Mouse (Mus musculus): Measurements from ENCODE around the gene Fxyd3.

The Fxyd3 gene

DNA sequence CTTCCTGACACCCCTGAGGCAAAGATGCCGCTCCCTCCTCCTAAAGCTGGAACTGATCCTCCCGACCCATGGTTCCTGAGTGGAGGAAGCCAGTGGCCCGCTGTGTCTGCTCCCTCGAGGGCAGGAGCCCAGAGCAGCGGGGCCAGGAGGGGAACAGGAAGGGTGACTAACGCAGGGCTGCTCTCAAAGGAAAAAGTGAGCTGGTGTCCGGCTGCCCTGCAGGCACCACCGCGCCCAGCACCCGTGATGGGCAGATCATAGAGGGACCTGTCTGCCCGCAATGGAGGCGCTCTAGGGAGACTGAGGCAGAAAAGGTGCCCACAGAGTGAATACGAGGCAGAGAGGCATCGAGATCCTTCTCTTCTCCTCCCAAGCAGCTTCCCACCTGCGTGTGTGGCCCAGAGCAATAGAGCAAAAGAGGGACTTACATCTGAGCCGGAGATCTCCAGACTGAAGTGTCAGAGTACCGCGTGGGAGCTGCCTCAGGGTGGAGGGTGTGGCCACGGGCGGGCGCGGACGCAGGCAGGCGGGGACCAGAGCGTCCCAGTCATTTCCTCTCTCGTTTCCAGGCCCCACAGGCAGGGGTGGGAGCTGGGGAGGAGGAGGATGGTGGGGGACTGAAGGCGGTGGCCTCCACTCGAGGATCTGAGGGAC, 34.7 kb downstream of the Fxyd3 start:
- no peak for DNase-seq

DNA sequence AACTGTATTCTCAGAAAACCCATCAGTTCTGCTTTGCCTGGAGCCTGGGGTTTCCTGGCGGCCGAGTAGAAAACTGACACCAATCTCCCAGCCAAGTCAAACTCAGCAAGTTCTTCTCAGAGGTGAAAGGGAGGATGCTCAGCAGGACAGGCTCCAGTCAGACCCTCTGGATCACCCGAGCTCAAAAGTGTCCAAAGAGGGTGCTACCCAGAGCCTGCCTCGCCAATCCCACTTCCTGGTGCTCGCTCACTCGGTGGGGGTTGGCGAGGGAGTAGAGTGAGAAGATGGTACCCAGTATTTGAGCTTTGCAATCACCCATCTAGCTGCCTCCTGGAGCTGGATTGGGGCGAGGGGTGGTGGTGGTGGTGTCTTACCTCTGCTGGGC, 35.5 kb downstream of the Fxyd3 start:
- DNase-seq: no peak

DNA sequence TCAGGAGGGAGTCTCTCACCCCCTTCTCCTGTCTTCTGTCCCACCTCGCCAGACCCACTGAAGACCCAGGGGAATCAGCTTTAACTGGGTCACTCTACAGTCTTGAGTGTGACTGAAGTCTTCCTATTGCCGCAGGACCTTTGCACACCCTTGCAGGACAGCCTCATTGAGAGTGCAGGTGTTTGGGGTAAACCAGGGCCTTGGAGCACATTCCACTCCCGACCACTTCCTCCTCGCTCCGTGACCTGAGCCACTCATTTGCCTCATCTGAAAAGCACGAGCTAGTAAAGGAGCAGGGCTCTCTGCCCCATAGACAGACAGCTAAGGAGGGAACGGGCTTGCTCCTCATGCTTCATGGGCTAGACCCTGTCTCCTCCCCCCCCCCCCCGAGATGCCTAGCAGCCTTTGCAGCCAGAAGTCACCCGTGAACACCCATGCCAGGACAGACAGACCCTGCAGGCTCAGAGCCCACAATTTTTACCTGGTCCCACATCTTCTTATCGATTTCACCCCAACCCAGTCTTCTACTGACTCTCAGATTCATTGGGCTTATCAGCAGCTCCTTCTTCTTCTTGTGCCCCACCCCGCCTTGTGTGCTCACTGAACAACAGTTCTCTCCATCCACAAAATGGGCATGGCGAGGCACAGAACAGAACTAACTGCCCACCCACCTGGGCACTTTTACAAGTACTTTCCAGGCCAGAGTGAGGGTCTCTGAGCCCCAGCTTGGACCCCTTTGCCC, 36.1 kb downstream of the Fxyd3 start:
- DNase-seq: no peak

DNA sequence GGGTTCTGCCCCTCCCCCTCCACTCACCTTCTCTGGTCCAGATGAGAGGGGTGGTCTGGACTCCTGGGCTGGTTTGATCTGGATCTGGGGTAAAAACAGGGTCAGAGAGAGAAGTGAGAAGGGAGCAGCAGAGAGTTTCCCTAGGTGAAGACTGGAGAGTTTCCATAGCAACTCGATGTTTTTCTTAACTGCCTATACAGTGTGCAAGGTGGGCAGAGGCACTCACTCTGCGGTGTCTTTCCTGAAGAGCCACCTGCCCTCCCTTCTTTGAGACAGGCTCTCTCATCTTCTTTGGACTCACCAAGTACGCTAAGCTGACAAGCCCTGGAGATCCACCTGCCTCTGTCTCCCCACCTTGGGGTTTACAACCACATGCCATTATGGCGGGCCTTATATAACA, 37.5 kb downstream of the Fxyd3 start:
- no peak for DNase-seq

DNA sequence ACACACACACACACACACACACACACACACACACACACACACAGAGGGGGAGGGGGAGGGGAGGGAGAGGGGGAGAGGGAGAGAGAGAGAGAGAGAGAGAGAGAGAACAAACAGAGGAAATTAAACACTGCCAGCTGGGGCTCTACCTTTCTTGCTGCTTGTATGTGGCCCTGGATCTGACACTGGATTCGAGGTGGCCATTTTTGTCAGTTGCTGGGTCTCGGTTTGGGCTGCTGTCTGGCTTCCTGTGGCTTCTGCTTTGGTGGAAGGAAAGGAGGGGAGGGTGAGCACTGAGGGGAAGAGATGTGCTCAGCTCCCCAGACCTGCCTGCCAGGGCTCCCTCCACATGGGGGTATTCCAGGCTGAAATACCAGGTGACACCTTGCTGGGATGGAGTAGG, 38.8 kb downstream of the Fxyd3 start:
- no peak for DNase-seq

DNA sequence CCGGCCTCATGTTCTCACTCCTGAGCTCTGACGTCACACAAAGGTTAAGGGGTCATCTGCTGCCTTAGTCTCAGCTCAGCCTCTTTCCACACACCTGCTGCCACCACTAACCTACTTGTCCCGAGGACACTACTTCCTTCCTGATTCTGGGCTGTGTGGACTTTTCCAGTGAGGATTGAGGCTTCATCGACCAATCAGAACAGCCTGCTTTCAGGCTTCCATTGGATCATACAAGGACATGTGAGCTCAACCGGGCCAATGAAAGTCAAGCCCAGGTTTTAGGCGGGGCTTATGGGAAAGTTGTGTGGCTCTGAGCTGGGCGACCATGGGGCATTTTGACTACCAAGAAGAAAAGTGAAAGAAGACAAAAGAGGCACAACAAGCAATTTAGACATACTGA, 39.6 kb downstream of the Fxyd3 start:
- DNase-seq: no peak

DNA sequence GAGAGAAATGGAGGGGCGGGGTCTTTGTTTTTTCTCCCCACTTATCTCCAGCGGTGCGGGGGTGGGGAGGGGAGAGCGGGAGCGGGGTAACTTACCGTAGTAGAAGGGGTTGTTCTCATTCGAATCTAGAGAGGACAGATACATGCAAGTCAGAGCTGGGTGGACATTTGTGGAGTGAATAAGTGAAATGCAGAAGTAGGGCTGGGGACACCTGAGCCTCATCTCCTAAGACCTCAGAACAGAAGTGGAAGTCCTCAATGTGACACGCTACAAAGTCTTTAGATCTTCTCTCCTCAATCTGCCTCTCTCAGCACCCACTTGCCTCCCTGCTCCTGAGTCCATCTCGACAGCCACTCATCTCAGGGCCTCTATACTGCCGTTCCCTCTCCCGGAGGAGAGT, 41.2 kb downstream of the Fxyd3 start:
- no peak for DNase-seq

DNA sequence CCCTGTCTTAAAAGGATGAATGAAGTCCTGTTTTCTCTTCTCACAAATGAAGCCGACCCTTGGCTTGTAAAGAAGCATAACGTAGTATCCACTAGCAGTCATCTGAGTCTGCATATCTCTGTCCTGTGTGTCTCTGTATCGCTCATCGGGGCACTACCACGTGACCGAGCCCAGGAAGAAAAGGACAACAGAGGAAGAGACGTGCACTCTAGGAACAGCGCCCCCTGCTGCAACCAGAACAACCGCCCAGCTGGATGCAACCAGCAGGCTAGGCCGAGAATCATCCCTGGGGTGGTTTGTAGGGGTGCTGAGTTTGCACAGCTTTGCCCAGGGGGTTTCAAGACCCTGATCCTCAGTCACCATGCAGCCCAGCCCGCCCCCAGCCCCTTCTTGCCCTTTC, 41.7 kb downstream of the Fxyd3 start:
- DNase-seq: peak; percentile 44

DNA sequence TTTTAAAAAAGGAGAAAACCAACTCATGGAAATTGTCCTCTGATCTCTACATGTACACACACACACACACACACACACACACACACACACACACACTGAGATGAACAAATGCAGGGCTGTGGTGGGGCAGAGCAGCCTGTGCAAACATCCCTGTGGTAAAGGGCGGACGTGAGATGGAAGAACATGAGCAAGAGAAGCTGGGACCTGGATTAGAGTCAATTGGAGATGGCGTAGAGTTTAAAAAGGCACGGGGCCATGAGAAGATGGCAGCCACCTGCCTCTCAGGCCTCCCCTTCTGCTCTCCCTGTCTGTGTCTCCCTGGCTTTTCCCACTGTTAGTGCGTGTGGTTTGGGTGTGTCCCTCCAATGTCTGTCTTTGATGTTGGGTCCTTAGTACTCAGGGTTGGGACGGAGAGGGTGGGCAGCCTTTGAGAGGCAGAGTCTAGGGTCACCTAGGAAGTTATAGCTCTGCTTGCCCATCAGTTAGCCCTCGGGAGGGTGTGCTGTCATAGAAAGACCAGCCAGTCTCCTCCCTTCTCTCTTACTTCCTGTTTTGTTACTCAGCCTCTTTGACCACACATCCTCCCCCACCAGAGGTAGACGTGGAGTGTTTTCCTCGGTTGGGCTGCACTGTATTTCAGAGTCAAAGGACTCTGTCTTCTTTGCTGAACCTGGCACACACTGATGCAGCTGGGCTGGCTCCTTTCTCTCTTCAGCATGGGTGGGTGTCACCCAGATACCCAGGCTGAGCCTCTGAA, 42.9 kb downstream of the Fxyd3 start:
- DNase-seq: no peak

DNA sequence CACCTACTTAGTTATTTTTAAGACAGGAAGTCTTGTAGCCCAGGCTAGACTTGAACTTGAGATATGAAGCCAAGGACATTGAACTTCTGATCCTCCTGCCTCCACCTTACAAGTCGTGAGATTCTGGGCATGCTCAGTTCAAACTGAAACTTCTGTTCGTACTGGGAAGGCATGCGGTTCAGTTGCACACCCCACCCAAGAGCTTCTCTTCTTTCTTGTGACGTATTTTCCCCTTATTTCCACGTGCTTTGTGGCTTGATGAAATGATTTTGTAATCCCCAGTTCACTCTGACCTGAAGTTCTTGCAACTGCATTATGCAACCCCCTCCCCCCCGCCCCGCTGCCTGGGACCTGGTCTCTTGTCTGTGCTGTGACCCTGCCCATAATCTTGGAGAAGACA, 44.8 kb downstream of the Fxyd3 start:
- no peak for DNase-seq

DNA sequence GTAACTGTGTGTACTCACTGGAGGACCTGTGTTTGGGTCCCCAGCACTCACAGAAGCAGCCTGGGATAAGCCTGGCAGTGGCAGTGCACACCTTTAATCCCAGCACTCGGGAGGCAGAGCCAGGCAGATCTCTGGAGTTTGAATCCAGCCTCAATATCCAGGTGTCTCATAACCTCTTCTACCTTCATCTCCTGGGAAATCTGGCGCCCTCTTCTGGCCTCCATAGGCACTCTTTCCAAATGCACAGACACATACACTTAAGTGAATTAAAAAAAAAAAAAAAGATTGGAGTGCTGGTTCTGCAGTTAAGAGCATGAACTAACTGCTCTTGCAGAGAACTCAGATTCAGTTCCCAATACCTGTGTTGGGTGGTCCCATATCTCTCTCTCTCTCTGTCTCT, 45.8 kb downstream of the Fxyd3 start:
- DNase-seq: no peak

DNA sequence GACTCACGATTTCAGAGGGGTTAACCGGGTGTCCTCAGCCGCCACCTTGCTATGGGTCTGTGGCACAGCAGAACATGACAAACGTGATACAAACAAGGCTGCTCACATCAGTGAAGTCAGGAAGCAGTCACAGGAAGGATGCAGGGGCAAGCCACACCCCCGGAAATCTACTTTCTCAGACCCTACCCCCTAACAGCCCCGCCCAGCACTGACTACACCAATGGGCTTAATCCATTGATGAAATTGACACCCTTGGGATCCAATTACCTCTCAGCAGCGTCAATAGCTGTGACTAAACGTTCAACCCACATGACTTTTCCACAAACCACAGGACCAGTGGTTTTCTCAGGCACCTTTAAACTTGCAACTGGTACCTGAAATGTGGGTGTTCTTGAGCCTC, 47.9 kb downstream of the Fxyd3 start:
- DNase-seq: no peak
